9 mouse cellular contexts compared by ENCODE assay signal in genomic region chr4:154967173-154967572, GRCm38 (mm10). TPM values are rescaled to one million over a fixed set of nuclear protein-coding genes. Genes with fewer than 3 reads are reported as not detected.
DNase-seq lines count a peak whose midpoint lies in the region; TF ChIP-seq lines count a peak whose summit lies in the region.
"Had no signal": no experiment of that assay in that cellular context is flagged by ENCODE, and none has a peak within 500 bp of the region (broad histone marks: within the 10 kb centered on the region; RNA-seq: fewer than 3 reads in every experiment).

No protein-coding gene starts in this region.

- peak; percentile 68 for TF ChIP-seq CTCF in left cerebral cortex, adult 2 months (IDR thresholded peaks at IDR 0.05)
- no peak; the same call in 1 of the 2 replicates for TF ChIP-seq CTCF in bone marrow macrophage, adult 2 months (IDR thresholded peaks at IDR 0.05; ENCODE audit: low read depth, low read length)
- peak; percentile 40; the same call in 1 of the 2 replicates for TF ChIP-seq CTCF in spleen, adult 2 months (IDR thresholded peaks at IDR 0.05; ENCODE audit: extremely low read depth, insufficient read depth, insufficient read length, insufficient replicate concordance)

- H3K27ac ChIP-seq in left cerebral cortex, adult 2 months: no peak overlapping the region
- peak overlapping the region; percentile 31 for H3K27ac ChIP-seq in bone marrow macrophage, adult 2 months (ENCODE audit: insufficient read depth, low read depth, low read length)
- no peak overlapping the region for H3K27ac ChIP-seq in spleen, adult 2 months (ENCODE audit: insufficient read depth, low read length)

- H3K4me3 ChIP-seq in left cerebral cortex, adult 2 months: no peak overlapping the region
- no peak overlapping the region for H3K4me3 ChIP-seq in bone marrow macrophage, adult 2 months (ENCODE audit: insufficient read depth, low read length)
- no peak overlapping the region for H3K4me3 ChIP-seq in spleen, adult 2 months (ENCODE audit: extremely low read depth, insufficient read depth, insufficient read length)

- WGBS in spleen, adult 2 months: 82% methylated on average over 5 of the region's 5 CpGs

- H3K36me3 ChIP-seq in spleen, adult 2 months (ENCODE audit: control insufficient read depth, insufficient read depth, low read length): peaks cover 32% of the 10 kb centered on the region

- no peak for TF ChIP-seq POLR2A in bone marrow macrophage, adult 2 months (IDR thresholded peaks at IDR 0.05; ENCODE audit: borderline replicate concordance, low read depth, low read length)
- no peak for TF ChIP-seq POLR2A in spleen, adult 2 months (IDR thresholded peaks at IDR 0.05; ENCODE audit: low read depth, low read length)

- H3K27me3 ChIP-seq in spleen, adult 2 months (ENCODE audit: control insufficient read depth, insufficient read depth, low read length): no peaks in the 10 kb centered on the region

- intact Hi-C loops in left cerebral cortex, adult 2 months (cut with DNase I): loop anchor here (10.0 kb wide), 1 partner anchor 812 kb away; no protein-coding TSS in a partner anchor

- DNase-seq in adrenal gland, postnatal 36 days: peak; percentile 47 to 55
- no peak for DNase-seq in adrenal gland, adult 2 months
- DNase-seq in left cerebral cortex, adult 2 months (ENCODE audit: extremely low spot score in 1 of 2, low spot score in 2 of 2): peak in 1 of 2 experiments; percentile 61
- DNase-seq in left cerebral cortex, adult 11 months (ENCODE audit: low spot score): no peak
- peak; percentile 54 to 73 for DNase-seq in kidney, postnatal 36 days
- DNase-seq in spleen, adult 2 months (ENCODE audit: low read depth in 1 of 2, low spot score in 2 of 2): peak in 1 of 2 experiments; percentile 61
- no peak for DNase-seq in urinary bladder, postnatal 4 days (ENCODE audit: low spot score in 2 of 2)

- peaks cover 31% of the 10 kb centered on the region for H3K4me1 ChIP-seq in bone marrow macrophage, adult 2 months (ENCODE audit: control insufficient read depth, insufficient read depth, low read length)
- H3K4me1 ChIP-seq in spleen, adult 2 months (ENCODE audit: control insufficient read depth, insufficient read depth, insufficient read length): peaks cover 16% of the 10 kb centered on the region; the same call in 1 of the 2 replicates

RNA-seq across cellular contexts. Expression of gene Pank4, which starts 3.2 kb away (rescaled TPM):
- total RNA-seq in adrenal gland, postnatal 36 days (2021): 10 to 100 TPM; 24.1 to 35.9 TPM
- total RNA-seq in adrenal gland, adult 2 months (2021): 10 to 100 TPM; 24.5 to 28.0 TPM
- polyA plus RNA-seq in adrenal gland, adult 2 months (2012; rRNA removed): 34.8 and 35.3 TPM in 2 replicates
- total RNA-seq in left cerebral cortex, adult 2 months (2021): 10 to 100 TPM; 45.1 to 45.5 TPM
- polyA plus RNA-seq in bone marrow macrophage, adult 2 months (2012; ENCODE audit: insufficient read depth, insufficient read length, missing spikeins): 20.2 and 24.1 TPM in 2 replicates
- 58.0 and 69.5 TPM in 2 replicates for polyA plus RNA-seq in spleen, adult 2 months (2012; rRNA removed)

RNA-seq across cellular contexts. Expression of gene Hes5, which starts 6.5 kb away (rescaled TPM):
- not detected for total RNA-seq in adrenal gland, postnatal 36 days (2021)
- not detected for total RNA-seq in adrenal gland, adult 2 months (2021)
- polyA plus RNA-seq in adrenal gland, adult 2 months (2012; rRNA removed): 0.27 TPM in 1 of 2 replicates, not detected in the other
- 10 to 100 TPM; 22.3 to 25.3 TPM for total RNA-seq in left cerebral cortex, adult 2 months (2021)
- polyA plus RNA-seq in bone marrow macrophage, adult 2 months (2012; ENCODE audit: insufficient read depth, insufficient read length, missing spikeins): not detected in 2 replicates
- polyA plus RNA-seq in spleen, adult 2 months (2012; rRNA removed): 5.4 and 10.5 TPM in 2 replicates
- polyA plus RNA-seq: Patski had no signal

RNA-seq across cellular contexts. Expression of gene Tnfrsf14, which starts 38.8 kb away (rescaled TPM):
- total RNA-seq in adrenal gland, postnatal 36 days (2021): 1 to 10 TPM; 6.7 to 7.2 TPM
- 1 to 10 TPM; 6.1 to 8.4 TPM for total RNA-seq in adrenal gland, adult 2 months (2021)
- polyA plus RNA-seq in adrenal gland, adult 2 months (2012; rRNA removed): 14.9 and 27.2 TPM in 2 replicates
- total RNA-seq in left cerebral cortex, adult 2 months (2021): 1 to 10 TPM; 1.3 to 1.5 TPM
- 117 and 135 TPM in 2 replicates for polyA plus RNA-seq in bone marrow macrophage, adult 2 months (2012; ENCODE audit: insufficient read depth, insufficient read length, missing spikeins)
- 210 and 232 TPM in 2 replicates for polyA plus RNA-seq in spleen, adult 2 months (2012; rRNA removed)

Comparison
In these comparisons a context has a peak if more than half of its experiments do, and no peak if none do; other contexts are left out.
1. DNase-seq: peak in adrenal gland, postnatal 36 days (2 of 2) and kidney, postnatal 36 days (2 of 2); none in adrenal gland, adult 2 months (single experiment), left cerebral cortex, adult 11 months (single experiment) and urinary bladder, postnatal 4 days (0 of 2).
2. RNA of gene Hes5, which starts 6.5 kb away (total RNA-seq): 22.3 to 25.3 TPM in left cerebral cortex, adult 2 months; not detected in adrenal gland, postnatal 36 days and not detected in adrenal gland, adult 2 months; every median in the first group is over 10 times any median in the second.